10 mouse cellular contexts compared by ENCODE assay signal in genomic region chr5:133487806-133488290, GRCm38 (mm10).
DNase-seq lines count a peak whose midpoint lies in the region; ATAC-seq lines count a peak whose summit lies in the region.
"Had no signal": no experiment of that assay in that cellular context is flagged by ENCODE, and none has a peak within 500 bp of the region (broad histone marks: within the 10 kb centered on the region; RNA-seq: fewer than 3 reads in every experiment).

No protein-coding gene starts in this region.

- no peak overlapping the region for H3K9ac ChIP-seq in midbrain, embryonic 14.5 days (replicated peaks; ENCODE audit: low read length)
- no peak overlapping the region for H3K9ac ChIP-seq in heart, embryonic 14.5 days (ENCODE audit: low read length)
- H3K9ac ChIP-seq in intestine, embryonic 15.5 days, result no peak overlapping the region
- H3K9ac ChIP-seq: midbrain, embryonic 12.5 days had no signal

- 49% methylated on average over 5 of the region's 5 CpGs for WGBS in midbrain, embryonic 14.5 days
- 71% methylated on average over 5 of the region's 5 CpGs for WGBS in midbrain, embryonic 10.5 days
- 6% methylated on average over 5 of the region's 5 CpGs for WGBS in heart, embryonic 14.5 days
- 39% methylated on average over 5 of the region's 5 CpGs for WGBS in intestine, embryonic 15.5 days

- H3K4me2 ChIP-seq in midbrain, embryonic 14.5 days (ENCODE audit: low read length), result no peak overlapping the region
- peak overlapping the region; percentile 22; the same call in 1 of the 2 replicates for H3K4me2 ChIP-seq in heart, embryonic 14.5 days (ENCODE audit: low read length)
- H3K4me2 ChIP-seq in intestine, embryonic 15.5 days (replicated peaks), result no peak overlapping the region
- H3K4me2 ChIP-seq: midbrain, embryonic 12.5 days had no signal

- no peaks in the 10 kb centered on the region for H3K4me1 ChIP-seq in midbrain, embryonic 14.5 days (ENCODE audit: control insufficient read depth, insufficient read depth, low read length)
- H3K4me1 ChIP-seq in midbrain, embryonic 10.5 days, result peaks cover 5% of the 10 kb centered on the region; the same call in 1 of the 2 replicates
- peaks cover 10 to 23% of the 10 kb centered on the region in 2 experiments for H3K4me1 ChIP-seq in heart, embryonic 14.5 days (ENCODE audit: control insufficient read depth in 2 of 2, insufficient read depth in 2 of 2, low read length in 2 of 2)
- 0 out of 2 replicates have a peak, but pooled peaks cover 7% of the 10 kb centered on the region for H3K4me1 ChIP-seq in intestine, embryonic 15.5 days (replicated peaks)

- H3K36me3 ChIP-seq in midbrain, embryonic 14.5 days (ENCODE audit: control insufficient read depth, insufficient read depth, low read length), result no peaks in the 10 kb centered on the region
- no peaks in the 10 kb centered on the region for H3K36me3 ChIP-seq in midbrain, embryonic 10.5 days
- no peaks in the 10 kb centered on the region for H3K36me3 ChIP-seq in heart, embryonic 14.5 days (ENCODE audit: control insufficient read depth, insufficient read depth, low read length)
- H3K36me3 ChIP-seq in intestine, embryonic 15.5 days, result no peaks in the 10 kb centered on the region
- H3K36me3 ChIP-seq: G1E; midbrain, embryonic 12.5 days had no signal

- ATAC-seq in midbrain, embryonic 14.5 days (ENCODE audit: low FRiP score, low TSS enrichment), result no peak
- ATAC-seq in heart, embryonic 14.5 days (ENCODE audit: insufficient number of reproducible peaks, insufficient read depth, low FRiP score, low read depth), result peak; percentile 90
- no peak for ATAC-seq in intestine, embryonic 15.5 days

- H3K9me3 ChIP-seq in midbrain, embryonic 14.5 days (ENCODE audit: control insufficient read depth, low read length), result no peaks in the 10 kb centered on the region
- H3K9me3 ChIP-seq in midbrain, embryonic 10.5 days (replicated peaks), result no peaks in the 10 kb centered on the region
- H3K9me3 ChIP-seq in heart, embryonic 14.5 days (ENCODE audit: control insufficient read depth, low read length), result no peaks in the 10 kb centered on the region
- H3K9me3 ChIP-seq in intestine, embryonic 15.5 days, result no peaks in the 10 kb centered on the region

- H3K27me3 ChIP-seq in midbrain, embryonic 14.5 days (ENCODE audit: control insufficient read depth, insufficient read depth, low read length), result no peaks in the 10 kb centered on the region
- H3K27me3 ChIP-seq in midbrain, embryonic 10.5 days (ENCODE audit: low read depth, poor library complexity, severe bottlenecking), result no peaks in the 10 kb centered on the region
- no peaks in the 10 kb centered on the region for H3K27me3 ChIP-seq in heart, embryonic 14.5 days (ENCODE audit: control insufficient read depth, insufficient read depth, low read length)
- H3K27me3 ChIP-seq in intestine, embryonic 15.5 days (replicated peaks), result no peaks in the 10 kb centered on the region
- H3K27me3 ChIP-seq: midbrain, embryonic 12.5 days had no signal

- DNase-seq in midbrain, embryonic 14.5 days, result peak; percentile 40
- DNase-seq in midbrain, embryonic 10.5 days (ENCODE audit: low spot score), result no peak
- peak; percentile 7 for DNase-seq in embryo, embryonic 10.5 days (ENCODE audit: low spot score)
- peak; percentile 33 to 50 for DNase-seq in layer of hippocampus, postnatal 36 days
- DNase-seq in ovary, postnatal 10 days (ENCODE audit: low spot score), result peak; percentile 26
- DNase-seq in thymus, postnatal 36 days, result no peak

- H3K27ac ChIP-seq in midbrain, embryonic 14.5 days (replicated peaks; ENCODE audit: low read depth, low read length), result no peak overlapping the region
- H3K27ac ChIP-seq in midbrain, embryonic 10.5 days (replicated peaks), result no peak overlapping the region
- peak overlapping the region; percentile 91 to 95 for H3K27ac ChIP-seq in heart, embryonic 14.5 days (replicated peaks in 1 of 2; ENCODE audit: control insufficient read depth in 1 of 2, insufficient read depth in 1 of 2, low read depth in 2 of 2, low read length in 2 of 2)
- H3K27ac ChIP-seq in intestine, embryonic 15.5 days, result no peak overlapping the region
- H3K27ac ChIP-seq: midbrain, embryonic 12.5 days had no signal

- no peak overlapping the region for H3K4me3 ChIP-seq in midbrain, embryonic 14.5 days (replicated peaks; ENCODE audit: low read depth, low read length)
- no peak overlapping the region for H3K4me3 ChIP-seq in midbrain, embryonic 10.5 days
- H3K4me3 ChIP-seq in heart, embryonic 14.5 days (ENCODE audit: control insufficient read depth in 1 of 2, insufficient read depth in 1 of 2, low read depth in 1 of 2, low read length in 2 of 2), result no peak overlapping the region
- H3K4me3 ChIP-seq in intestine, embryonic 15.5 days (replicated peaks), result no peak overlapping the region
- H3K4me3 ChIP-seq: midbrain, embryonic 12.5 days had no signal

Comparison
In these comparisons a context has a peak if more than half of its experiments do, and no peak if none do; other contexts are left out.
1. DNase-seq: peak in midbrain, embryonic 14.5 days (single experiment), embryo, embryonic 10.5 days (single experiment), layer of hippocampus, postnatal 36 days (2 of 2) and ovary, postnatal 10 days (single experiment); none in midbrain, embryonic 10.5 days (single experiment) and thymus, postnatal 36 days (0 of 2).
2. H3K27ac ChIP-seq: peak in heart, embryonic 14.5 days (2 of 2); none in midbrain, embryonic 14.5 days (single experiment), midbrain, embryonic 10.5 days (single experiment) and intestine, embryonic 15.5 days (single experiment).